Mouse (Mus musculus) neural tube, embryonic 15.5 days (tissue): ENCODE measurements around the gene Hyou1. TPM values are rescaled to one million over a fixed set of nuclear protein-coding genes. Genes with fewer than 3 reads are reported as not detected.
"Not testable (repeated sequence)": the region's sequence is repeated elsewhere in the genome, so short reads cannot be mapped to it uniquely, and the experiment has no call there.

Experiments used
- ATAC-seq: fragments of 200-750 bp; cut with Nextera tagmentation; 2 replicates; pipeline ENCODE4 v1.8.0; 2017; ENCODE audit warnings: mild to moderate bottlenecking, moderate TSS enrichment, moderate library complexity; ENCODE audit not compliant: low FRiP score
- H3K27ac ChIP-seq: fragments of 300-500 bp; sonication (generic); replicated peaks from 2 replicates; pipeline ENCODE4 v1.5.1; 2015; ENCODE audit warnings: mild to moderate bottlenecking, inconsistent platforms
- H3K27me3 ChIP-seq: fragments of 300-500 bp; sonication (generic); replicated peaks from 2 replicates; pipeline ENCODE4 v1.6.1; 2015; ENCODE audit warnings: inconsistent platforms
- H3K36me3 ChIP-seq: fragments of 300-500 bp; sonication (generic); 2 replicates; pipeline ENCODE4 v1.6.1; 2015; ENCODE audit warnings: inconsistent platforms
- H3K4me1 ChIP-seq: fragments of 300-500 bp; sonication (generic); 2 replicates; pipeline ENCODE4 v1.6.1; 2015; ENCODE audit warnings: inconsistent platforms
- H3K4me2 ChIP-seq: fragments of 300-500 bp; sonication (generic); 2 replicates; pipeline ENCODE4 v1.6.1; 2015; ENCODE audit warnings: inconsistent platforms, mild to moderate bottlenecking, moderate library complexity
- H3K4me3 ChIP-seq: fragments of 300-500 bp; sonication (generic); replicated peaks from 2 replicates; pipeline ENCODE4 v1.5.1; 2015; ENCODE audit warnings: mild to moderate bottlenecking, inconsistent platforms
- H3K9ac ChIP-seq: fragments of 300-500 bp; sonication (generic); replicated peaks from 2 replicates; pipeline ENCODE4 v1.6.1; 2015; ENCODE audit warnings: mild to moderate bottlenecking, inconsistent platforms
- H3K9me3 ChIP-seq: fragments of 300-500 bp; sonication (generic); replicated peaks from 2 replicates; pipeline ENCODE4 v1.6.1; 2016; ENCODE audit warnings: inconsistent platforms
- WGBS: fragments of 180-500 bp; shearing (Covaris S2); methylation state at CpG from one replicate; pipeline ENCODE4 v1.1.7; 2015; ENCODE audit warnings: mixed read lengths; 5-methylcytosine and 5-hydroxymethylcytosine counted together
- polyA plus RNA-seq: library from polyadenylated mRNA; unstranded; fragments of >200 nt; fragmentation: Nextera tagmentation; extraction: Ambion mirVana; gene quantifications from 2 replicates; pipeline ENCODE4 v1.2.1, GENCODE M21; 2015

Gene Hyou1
- polyA plus RNA-seq, 1 experiment from 2014 or later = 26.5 TPM

DNA sequence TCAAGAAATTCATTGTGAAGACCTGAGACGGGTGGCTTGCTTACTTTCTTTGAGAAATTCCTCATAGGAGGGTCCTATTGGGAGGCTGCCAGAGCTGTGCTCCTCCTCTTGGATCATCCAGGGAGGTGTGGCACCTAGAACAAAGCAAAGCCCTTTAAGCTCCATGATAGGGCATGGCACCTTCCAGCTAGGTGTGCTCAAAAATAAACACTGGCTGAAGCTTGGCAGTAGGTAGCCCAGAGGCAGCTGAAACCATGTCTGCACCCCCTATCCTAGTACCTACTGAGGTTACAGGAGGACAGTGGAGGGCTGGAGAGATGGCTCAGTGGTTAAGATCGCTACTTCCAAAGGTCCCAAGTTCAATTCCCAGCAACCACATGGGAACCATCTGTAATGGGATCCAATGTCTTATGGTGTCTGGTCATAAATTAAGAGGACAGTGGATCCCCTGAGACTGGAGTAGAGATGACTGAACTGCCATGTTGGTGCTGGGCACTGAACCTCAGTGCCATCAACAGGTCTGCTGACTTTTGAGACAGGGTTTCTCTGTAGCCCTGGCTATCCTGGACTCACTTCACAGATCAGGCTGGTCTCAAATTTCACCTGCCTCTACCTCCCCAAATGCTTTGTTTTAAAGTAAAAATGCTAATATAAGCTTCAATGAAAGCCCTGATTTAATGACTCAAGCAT lies 31.5 kb downstream of the Hyou1 start:
- Histone ChIP-seq H3K4me1 (peaks cover 24% of the 10 kb centered on the region), H3K27ac (no peak overlapping the region), H3K4me3 (no peak overlapping the region), H3K36me3 (peaks cover 57% of the 10 kb centered on the region), H3K9ac (no peak overlapping the region), H3K4me2 (no peak overlapping the region), H3K9me3 (no peaks in the 10 kb centered on the region), H3K27me3 (no peaks in the 10 kb centered on the region)
- WGBS = 90% methylated on average over 2 of the region's 2 CpGs
- no peak for ATAC-seq

DNA sequence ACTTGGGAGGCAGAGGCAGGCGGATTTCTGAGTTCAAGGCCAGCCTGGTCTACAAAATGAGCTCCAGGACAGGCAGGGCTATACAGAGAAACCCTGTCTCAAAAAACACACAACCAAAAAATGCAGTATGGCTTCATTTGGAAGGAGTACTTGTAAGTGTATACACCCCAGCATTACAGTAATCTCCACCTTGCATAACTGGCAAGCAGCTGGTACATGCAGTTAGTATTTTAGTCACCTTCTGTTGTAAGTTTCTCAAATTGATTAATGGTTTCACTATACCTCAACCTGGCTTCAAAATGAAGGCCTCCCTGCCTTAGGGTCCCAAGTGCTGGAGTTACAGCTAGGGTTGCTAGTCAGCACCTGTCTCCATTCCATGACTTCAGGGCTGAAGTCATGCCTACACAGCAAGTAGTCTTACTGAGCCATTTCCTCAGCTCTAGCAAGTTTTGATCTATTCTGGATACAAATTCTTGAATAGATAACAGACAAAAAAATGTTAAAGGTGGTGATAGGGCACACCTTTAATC lies 32.4 kb downstream of the Hyou1 start:
- Histone ChIP-seq H3K27me3 (no peaks in the 10 kb centered on the region), H3K27ac (no peak overlapping the region), H3K4me1 (peaks cover 24% of the 10 kb centered on the region), H3K36me3 (peaks cover 62% of the 10 kb centered on the region), H3K9ac (no peak overlapping the region), H3K4me2 (no peak overlapping the region), H3K9me3 (no peaks in the 10 kb centered on the region), H3K4me3 (no peak overlapping the region)
- ATAC-seq = no peak
- WGBS = 77% methylated on average over 1 of the region's 1 CpGs

- no peak for ATAC-seq
- Histone ChIP-seq H3K4me3 (no peak overlapping the region), H3K9ac (no peak overlapping the region), H3K4me1 (peaks cover 29% of the 10 kb centered on the region), H3K27me3 (no peaks in the 10 kb centered on the region), H3K9me3 (no peaks in the 10 kb centered on the region), H3K36me3 (peaks cover 62% of the 10 kb centered on the region), H3K27ac (no peak overlapping the region), H3K4me2 (no peak overlapping the region)
- WGBS = 87% methylated on average over 4 of the region's 4 CpGs
Observed at GRCm38 (mm10) chr9:44412306-44412705, 33.0 kb downstream of the Hyou1 start.

- no peak overlapping the region for H3K27ac ChIP-seq
- peaks cover 31% of the 10 kb centered on the region for H3K4me1 ChIP-seq
- H3K9me3 ChIP-seq = no peaks in the 10 kb centered on the region
- H3K27me3 ChIP-seq = no peaks in the 10 kb centered on the region
- WGBS = 86% methylated on average over 2 of the region's 2 CpGs
- H3K36me3 ChIP-seq = peaks cover 62% of the 10 kb centered on the region
- no peak for ATAC-seq
- H3K4me2 ChIP-seq = no peak overlapping the region
- H3K9ac ChIP-seq = no peak overlapping the region
- no peak overlapping the region for H3K4me3 ChIP-seq
Observed at GRCm38 (mm10) chr9:44412781-44413180, 33.5 kb downstream of the Hyou1 start.

- H3K27me3 ChIP-seq = no peaks in the 10 kb centered on the region
- 8% methylated on average over 26 of the region's 26 CpGs for WGBS
Observed at GRCm38 (mm10) chr9:44417156-44417891, 38.0 kb downstream of the Hyou1 start.

GRCm38 (mm10) chr9:44417892-44418363 lies 38.6 kb downstream of the Hyou1 start:
- peak overlapping the region; percentile 81 for H3K4me3 ChIP-seq
- H3K9ac ChIP-seq = peak overlapping the region; percentile 78
- H3K36me3 ChIP-seq = peaks cover 20% of the 10 kb centered on the region
- WGBS = under 1% methylated on average over 38 of the region's 38 CpGs
- H3K4me2 ChIP-seq = peak overlapping the region; percentile 88
- no peaks in the 10 kb centered on the region for H3K9me3 ChIP-seq
- ATAC-seq = peak; percentile 90
- H3K27ac ChIP-seq = peak overlapping the region; percentile 88
- peaks cover 23% of the 10 kb centered on the region for H3K4me1 ChIP-seq
- H3K27me3 ChIP-seq = no peaks in the 10 kb centered on the region

More at GRCm38 (mm10) chr9:44417156-44417891, 38.0 kb downstream of the Hyou1 start:
- Histone ChIP-seq H3K9ac (peak overlapping the region; percentile 78), H3K4me1 (peaks cover 23% of the 10 kb centered on the region), H3K4me3 (peak overlapping the region; percentile 81), H3K9me3 (no peaks in the 10 kb centered on the region), H3K4me2 (peak overlapping the region; percentile 88), H3K36me3 (peaks cover 26% of the 10 kb centered on the region), H3K27ac (peak overlapping the region; percentile 88)
- peak; percentile 65 for ATAC-seq

DNA sequence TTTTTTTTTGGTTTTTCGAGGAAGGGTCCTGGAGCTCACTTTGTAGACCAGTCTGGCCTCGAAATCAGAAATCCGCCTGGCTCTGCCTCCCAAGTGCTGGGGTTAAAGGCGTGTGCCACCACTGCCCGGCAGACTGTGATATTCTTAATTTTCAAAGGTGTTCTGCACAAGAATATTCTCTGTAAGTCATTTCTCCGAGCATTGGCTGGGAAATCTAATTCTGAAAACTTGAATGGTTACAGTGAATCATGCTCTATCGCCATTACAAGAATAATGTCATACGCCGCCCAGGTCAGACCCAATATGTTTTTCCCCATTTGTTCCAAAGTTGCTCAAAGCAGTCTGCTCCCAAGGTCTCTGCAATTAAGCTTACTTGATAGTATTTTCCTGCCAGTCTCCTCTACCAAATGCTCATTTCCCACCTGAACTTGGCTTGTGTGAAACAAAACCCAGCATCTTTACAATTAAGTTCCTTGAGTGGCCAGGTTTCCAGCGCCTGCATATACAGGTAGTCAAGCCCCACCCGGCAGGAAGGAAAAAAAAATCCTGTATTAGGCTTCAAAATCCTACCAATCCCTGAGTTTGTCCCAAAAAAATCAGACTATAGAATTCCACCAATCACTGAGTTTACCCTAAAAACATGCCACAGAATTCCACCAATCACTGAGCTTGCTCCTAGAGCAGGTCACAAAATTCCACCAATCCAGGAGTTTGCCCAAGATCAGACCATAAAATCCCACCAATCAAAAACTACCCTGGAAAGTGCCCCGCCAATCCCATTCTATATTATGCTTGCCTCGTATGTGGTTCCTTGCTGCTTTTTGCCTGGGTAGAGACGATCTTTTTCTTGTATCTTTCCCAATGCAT lies 39.5 kb downstream of the Hyou1 start, which contains the start of gene Ccdc84:
Ccdc84 (minus strand) TSS at position 51 of the 867 bp plus-strand sequence.
- ATAC-seq = no peak
- Histone ChIP-seq H3K4me1 (peaks cover 23% of the 10 kb centered on the region), H3K27me3 (no peaks in the 10 kb centered on the region), H3K9me3 (no peaks in the 10 kb centered on the region), H3K4me2 (peak within 1 kb of the TSS; percentile 88), H3K36me3 (peaks cover 16% of the 10 kb centered on the region; the same call in 1 of the 2 replicates), H3K27ac (peak within 1 kb of the TSS; percentile 88), H3K4me3 (peak within 1 kb of the TSS; percentile 81), H3K9ac (peak within 1 kb of the TSS; percentile 78)
- WGBS = 80% methylated on average over 14 of the region's 14 CpGs

DNA sequence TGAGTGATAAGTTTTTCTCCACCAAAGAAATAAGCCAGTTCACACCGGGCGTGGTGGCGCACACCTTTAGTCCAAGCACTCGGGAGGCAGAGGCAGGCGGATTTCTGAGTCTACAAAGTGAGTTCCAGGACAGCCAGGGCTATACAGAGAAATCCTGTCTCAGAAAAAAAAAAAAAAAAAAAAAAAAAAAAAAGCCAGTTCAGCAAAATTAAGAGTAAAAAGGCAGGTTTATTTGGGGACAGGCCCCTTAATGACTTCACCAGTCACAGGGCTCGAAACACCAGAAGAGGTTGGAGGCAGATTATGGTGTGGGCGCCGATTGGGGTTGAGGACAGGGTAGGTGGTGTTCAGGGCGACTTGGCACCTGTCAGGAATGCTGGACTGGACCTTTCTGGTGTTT lies 40.4 kb downstream of the Hyou1 start:
- not testable (repeated sequence) for H3K9me3 ChIP-seq, H3K27ac ChIP-seq, H3K4me3 ChIP-seq, H3K27me3 ChIP-seq, H3K9ac ChIP-seq, ATAC-seq, H3K4me2 ChIP-seq
- WGBS = 97% methylated on average over 9 of the region's 9 CpGs
- Histone ChIP-seq H3K36me3 (peaks cover 10% of the 10 kb centered on the region; the same call in 1 of the 2 replicates), H3K4me1 (peaks cover 23% of the 10 kb centered on the region)

DNA sequence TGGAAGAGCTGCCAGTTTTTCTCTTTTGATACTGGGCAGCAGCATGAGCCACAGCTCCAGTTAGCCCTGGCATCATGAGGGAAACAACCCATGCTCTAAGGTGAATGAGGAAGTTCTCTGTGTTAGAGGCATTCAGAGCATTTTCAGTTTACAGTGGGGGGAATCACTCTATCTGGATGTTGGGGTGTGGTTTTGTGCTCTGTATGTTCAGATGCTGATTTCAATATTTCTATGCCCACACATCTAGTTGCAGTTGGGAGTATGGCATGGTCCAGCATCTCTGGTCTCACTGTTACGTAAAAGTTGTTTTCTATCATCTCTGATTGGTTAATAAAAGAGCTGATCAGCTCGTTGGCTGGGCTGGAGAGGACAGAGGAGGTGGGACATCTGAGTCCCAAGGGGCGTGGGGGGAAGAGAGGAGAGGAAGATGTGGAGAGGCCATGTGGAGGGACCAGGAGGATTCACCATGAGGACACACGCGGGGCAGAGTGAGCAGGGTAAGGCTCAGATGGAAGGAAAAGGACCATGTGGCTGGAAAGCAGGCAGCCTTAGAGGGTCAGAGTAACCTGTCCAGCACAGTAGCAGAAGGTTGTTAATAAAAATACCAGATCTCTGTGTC lies 41.1 kb downstream of the Hyou1 start:
- Histone ChIP-seq H3K4me2 (no peak overlapping the region), H3K4me1 (peaks cover 23% of the 10 kb centered on the region), H3K36me3 (peaks cover 7% of the 10 kb centered on the region; the same call in 1 of the 2 replicates), H3K27ac (no peak overlapping the region), H3K9ac (no peak overlapping the region), H3K4me3 (no peak overlapping the region), H3K9me3 (no peaks in the 10 kb centered on the region), H3K27me3 (no peaks in the 10 kb centered on the region)
- WGBS = 85% methylated on average over 5 of the region's 5 CpGs
- no peak for ATAC-seq

GRCm38 (mm10) chr9:44423576-44423975 lies 44.3 kb downstream of the Hyou1 start:
- Histone ChIP-seq H3K4me2 (no peak overlapping the region), H3K27ac (no peak overlapping the region), H3K27me3 (no peaks in the 10 kb centered on the region), H3K9ac (no peak overlapping the region), H3K4me3 (no peak overlapping the region), H3K9me3 (no peaks in the 10 kb centered on the region), H3K4me1 (peaks cover 2% of the 10 kb centered on the region; the same call in 1 of the 2 replicates), H3K36me3 (no peaks in the 10 kb centered on the region)
- WGBS = 91% methylated on average over 4 of the region's 4 CpGs
- ATAC-seq = no peak
